Mouse (Mus musculus): ENCODE data around the gene Smad3. TPM values are rescaled to one million over a fixed set of nuclear protein-coding genes. Genes with fewer than 3 reads are reported as not detected.
A peak's percentile ranks its signal among the peaks of the same experiment; 100 is the strongest.

The Smad3 gene
- polyA plus RNA-seq, 1 experiment from 2014 or later = 11.8 TPM

DNA sequence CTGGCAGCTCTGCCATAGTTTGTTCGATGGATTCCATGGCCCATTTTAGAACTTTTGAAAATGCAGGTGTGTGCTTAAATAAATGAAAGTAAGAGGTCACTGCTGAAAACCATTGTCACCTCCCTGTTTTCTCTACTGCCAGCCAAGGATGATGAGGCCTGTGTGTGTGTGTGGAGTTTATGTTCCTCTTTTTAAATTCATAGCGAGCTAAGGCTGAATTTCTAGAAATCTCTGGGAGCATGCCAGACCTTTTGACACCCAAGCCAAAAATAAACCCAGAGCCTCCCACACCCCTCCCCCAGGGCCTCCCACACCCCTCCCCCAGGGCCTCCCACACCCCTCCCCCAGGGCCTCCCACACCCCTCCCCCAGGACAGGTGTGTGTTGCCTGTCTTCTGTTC is 139.8 kb downstream of the Smad3 start:
- H3K4me3 ChIP-seq (ENCODE audit: low read depth, low read length) = no peak overlapping the region
- no peak overlapping the region for H3K27ac ChIP-seq (ENCODE audit: low read length)
- no peak overlapping the region for H3K9ac ChIP-seq (replicated peaks; ENCODE audit: low read depth)
- ATAC-seq (no peak), DNase-seq (ENCODE audit: low spot score) (no peak)
- peaks cover 7% of the 10 kb centered on the region; the same call in 1 of the 2 replicates for H3K4me1 ChIP-seq (ENCODE audit: insufficient read depth, low read depth, low read length)
- TF ChIP-seq EP300 (IDR thresholded peaks at IDR 0.05) (no peak), CTCF (IDR thresholded peaks at IDR 0.05) (no peak)
- H3K36me3 ChIP-seq (ENCODE audit: insufficient read depth, low read length) = peaks cover 9% of the 10 kb centered on the region; the same call in 1 of the 2 replicates
- 84% methylated on average over 2 of the region's 2 CpGs for WGBS
- no peak overlapping the region for H3K4me2 ChIP-seq (replicated peaks; ENCODE audit: low read depth, low read length)
- H3K9me3 ChIP-seq (ENCODE audit: low read length) = no peaks in the 10 kb centered on the region
- H3K27me3 ChIP-seq (replicated peaks; ENCODE audit: insufficient read depth, low read length) = no peaks in the 10 kb centered on the region

DNA sequence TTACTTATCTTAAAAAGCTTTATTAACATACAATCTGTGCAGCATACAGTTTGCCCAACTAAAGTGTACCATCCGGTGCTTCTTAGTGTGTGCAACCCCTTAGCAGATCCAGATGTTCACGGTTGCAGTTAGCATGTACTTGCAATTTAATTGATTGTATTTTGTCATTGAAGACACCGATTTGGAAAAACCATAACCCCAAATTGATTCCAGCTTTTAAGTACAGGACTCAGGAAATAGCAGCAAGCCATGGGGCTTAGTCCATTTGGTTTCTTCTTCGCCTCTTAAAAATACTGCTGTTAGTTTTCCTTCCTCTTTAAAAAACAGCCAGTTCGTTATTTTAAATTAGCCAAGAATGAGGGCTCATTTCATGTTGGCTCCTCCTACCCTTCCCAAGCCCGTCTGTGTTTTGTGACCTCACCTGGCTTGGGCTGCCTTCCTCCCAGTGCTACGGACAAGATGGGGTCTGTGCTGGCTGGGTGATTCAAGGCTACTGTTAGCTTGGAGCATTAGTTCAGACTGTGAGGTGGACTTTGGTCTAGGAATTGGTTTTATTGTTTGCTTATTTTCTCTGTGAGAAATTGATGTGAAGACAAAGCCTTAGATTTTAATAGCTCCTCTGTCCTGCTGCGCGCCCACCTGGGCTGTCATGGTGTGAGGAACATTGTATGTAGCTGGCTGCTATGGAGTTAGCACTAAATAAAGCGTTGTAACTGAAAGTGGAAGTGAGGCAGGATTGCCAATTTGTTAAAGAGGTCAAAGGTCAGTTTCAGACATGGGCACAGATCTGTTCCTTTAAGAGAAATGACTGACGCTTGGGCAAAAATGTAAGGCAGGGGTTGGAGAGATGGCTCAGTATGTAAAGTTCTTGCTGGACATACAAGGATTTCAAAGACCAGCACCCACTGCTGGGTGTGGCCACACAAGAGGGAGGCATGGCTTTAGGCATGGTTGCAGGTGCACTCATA is 143.5 kb downstream of the Smad3 start:
- Histone ChIP-seq H3K9ac (replicated peaks; ENCODE audit: low read depth) (no peak overlapping the region), H3K27ac (ENCODE audit: low read length) (no peak overlapping the region), H3K27me3 (replicated peaks; ENCODE audit: insufficient read depth, low read length) (no peaks in the 10 kb centered on the region), H3K4me1 (ENCODE audit: insufficient read depth, low read depth, low read length) (peaks cover 19% of the 10 kb centered on the region), H3K4me3 (ENCODE audit: low read depth, low read length) (no peak overlapping the region), H3K9me3 (ENCODE audit: low read length) (no peaks in the 10 kb centered on the region), H3K36me3 (ENCODE audit: insufficient read depth, low read length) (peaks cover 9% of the 10 kb centered on the region; the same call in 1 of the 2 replicates), H3K4me2 (replicated peaks; ENCODE audit: low read depth, low read length) (no peak overlapping the region)
- ATAC-seq = no peak
- 67% methylated on average over 11 of the region's 11 CpGs for WGBS
- DNase-seq (ENCODE audit: low spot score) = peak; percentile 11
- TF ChIP-seq CTCF (IDR thresholded peaks at IDR 0.05) (no peak), EP300 (IDR thresholded peaks at IDR 0.05) (no peak)

DNA sequence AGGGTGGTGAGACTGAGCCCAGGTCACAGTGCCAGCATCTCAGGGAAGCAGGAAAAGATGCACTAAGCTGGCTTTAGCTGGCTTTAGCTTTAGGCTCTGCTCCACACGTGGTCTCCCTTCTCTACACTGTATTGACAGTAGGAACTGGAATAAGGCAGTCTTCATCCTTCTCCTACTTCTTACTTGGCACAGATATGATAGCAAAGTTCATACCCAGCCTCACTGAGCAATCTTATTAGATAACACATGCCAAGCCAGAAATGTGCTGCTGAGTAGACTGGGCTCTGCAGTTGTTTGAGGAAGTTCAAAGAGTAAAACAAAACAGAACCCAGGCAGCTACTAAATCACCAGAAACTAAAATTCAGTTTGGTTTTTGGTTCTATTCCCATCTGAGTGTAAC is 144.2 kb downstream of the Smad3 start:
- TF ChIP-seq CTCF (IDR thresholded peaks at IDR 0.05) (no peak), EP300 (IDR thresholded peaks at IDR 0.05) (no peak)
- H3K27me3 ChIP-seq (replicated peaks; ENCODE audit: insufficient read depth, low read length) = no peaks in the 10 kb centered on the region
- 0 out of 2 replicates have a peak overlapping the region, but pooled peaks have one; percentile 26 for H3K27ac ChIP-seq (ENCODE audit: low read length)
- peak overlapping the region; percentile 25; the same call in 1 of the 2 replicates for H3K4me2 ChIP-seq (replicated peaks; ENCODE audit: low read depth, low read length)
- no peak overlapping the region for H3K4me3 ChIP-seq (ENCODE audit: low read depth, low read length)
- no peaks in the 10 kb centered on the region for H3K9me3 ChIP-seq (ENCODE audit: low read length)
- ATAC-seq (0 out of 2 replicates have a peak, but pooled peaks have one; percentile 22), DNase-seq (ENCODE audit: low spot score) (no peak)
- no peak overlapping the region for H3K9ac ChIP-seq (replicated peaks; ENCODE audit: low read depth)
- peaks cover 19% of the 10 kb centered on the region for H3K4me1 ChIP-seq (ENCODE audit: insufficient read depth, low read depth, low read length)
- 10% methylated on average over 1 of the region's 1 CpGs for WGBS
- H3K36me3 ChIP-seq (ENCODE audit: insufficient read depth, low read length) = peaks cover 9% of the 10 kb centered on the region; the same call in 1 of the 2 replicates

DNA sequence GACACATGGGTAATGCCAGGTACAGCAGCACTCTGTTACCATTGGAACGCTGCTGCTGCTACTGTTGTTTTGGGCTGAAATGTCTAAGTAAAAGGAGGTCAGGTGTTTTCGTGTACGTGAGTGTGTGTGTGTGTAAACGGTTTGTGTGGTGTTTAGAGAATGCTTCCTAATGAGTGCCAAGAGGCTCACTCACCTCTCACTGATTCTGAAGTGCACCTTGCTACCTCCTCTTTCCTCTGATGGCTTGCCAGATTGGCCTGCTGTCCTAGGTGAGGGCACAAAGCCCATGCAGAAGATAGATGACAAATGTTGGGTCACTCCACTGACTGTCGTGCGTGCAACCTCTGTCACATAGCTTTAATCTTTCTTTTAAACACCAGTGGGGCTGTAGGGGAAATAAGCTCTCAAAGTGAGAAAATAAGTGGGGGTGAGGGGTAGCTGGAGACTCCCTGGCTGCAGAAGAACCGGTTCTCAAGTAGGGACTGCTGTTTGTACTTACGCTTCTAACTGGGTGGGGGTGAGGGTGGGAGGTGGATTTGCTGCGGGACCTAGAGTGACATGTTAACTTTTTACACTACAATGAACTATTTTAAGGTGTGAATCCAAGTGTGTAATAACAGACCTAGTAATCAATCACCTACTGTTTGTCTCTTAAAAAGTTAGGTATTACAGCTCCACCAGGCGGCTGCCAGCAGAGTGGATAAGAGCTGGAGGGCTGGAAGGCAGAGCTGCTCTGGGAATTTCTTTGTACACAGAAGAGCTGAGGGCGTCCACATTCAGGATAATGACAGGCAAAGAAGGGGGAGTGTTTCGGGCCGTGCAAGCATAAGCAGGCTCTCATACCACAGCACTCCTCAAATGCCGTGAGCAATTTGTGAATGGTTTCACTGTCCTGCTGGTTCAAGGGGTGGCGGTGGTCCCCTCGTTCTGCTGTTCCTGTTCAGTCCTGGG is 145.0 kb downstream of the Smad3 start:
- 40% methylated on average over 16 of the region's 16 CpGs for WGBS
- Histone ChIP-seq H3K4me1 (ENCODE audit: insufficient read depth, low read depth, low read length) (peaks cover 19% of the 10 kb centered on the region), H3K27ac (ENCODE audit: low read length) (0 out of 2 replicates have a peak overlapping the region, but pooled peaks have one; percentile 26), H3K4me3 (ENCODE audit: low read depth, low read length) (no peak overlapping the region), H3K4me2 (replicated peaks; ENCODE audit: low read depth, low read length) (peak overlapping the region; percentile 25; the same call in 1 of the 2 replicates), H3K27me3 (replicated peaks; ENCODE audit: insufficient read depth, low read length) (no peaks in the 10 kb centered on the region), H3K9me3 (ENCODE audit: low read length) (no peaks in the 10 kb centered on the region), H3K9ac (replicated peaks; ENCODE audit: low read depth) (no peak overlapping the region), H3K36me3 (ENCODE audit: insufficient read depth, low read length) (peaks cover 9% of the 10 kb centered on the region; the same call in 1 of the 2 replicates)
- ATAC-seq = peak; percentile 77
- TF ChIP-seq CTCF (IDR thresholded peaks at IDR 0.05) = peak; percentile 56
- no peak for TF ChIP-seq EP300 (IDR thresholded peaks at IDR 0.05)
- DNase-seq (ENCODE audit: low spot score) = peak; percentile 80

DNA sequence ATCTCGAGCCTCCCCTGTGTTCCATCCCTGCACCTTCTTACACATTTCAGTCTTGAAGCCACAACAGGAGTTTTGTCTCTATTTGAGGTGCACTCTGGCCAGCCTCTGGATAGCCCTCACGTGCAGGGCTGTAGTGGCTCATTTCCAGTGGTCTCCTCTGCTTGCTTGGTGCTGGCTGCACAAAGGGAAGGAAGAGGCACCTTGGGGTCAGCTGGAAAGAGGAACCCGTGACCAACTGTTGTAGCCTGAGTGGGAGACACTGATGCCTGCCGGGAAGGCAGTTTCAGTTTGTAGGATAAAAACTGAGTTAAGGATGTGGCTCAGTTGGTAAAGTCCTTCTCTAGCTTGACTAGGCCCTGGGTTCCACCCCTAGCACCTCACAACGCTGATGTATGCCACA is 145.8 kb downstream of the Smad3 start:
- 35% methylated on average over 5 of the region's 5 CpGs for WGBS
- DNase-seq (ENCODE audit: low spot score) (no peak), ATAC-seq (no peak)
- H3K4me3 ChIP-seq (ENCODE audit: low read depth, low read length) = no peak overlapping the region
- 0 out of 2 replicates have a peak, but pooled peaks cover under 1% of the 10 kb centered on the region for H3K36me3 ChIP-seq (ENCODE audit: insufficient read depth, low read length)
- no peaks in the 10 kb centered on the region for H3K27me3 ChIP-seq (replicated peaks; ENCODE audit: insufficient read depth, low read length)
- 0 out of 2 replicates have a peak overlapping the region, but pooled peaks have one; percentile 26 for H3K27ac ChIP-seq (ENCODE audit: low read length)
- no peaks in the 10 kb centered on the region for H3K9me3 ChIP-seq (ENCODE audit: low read length)
- H3K4me1 ChIP-seq (ENCODE audit: insufficient read depth, low read depth, low read length) = peaks cover 19% of the 10 kb centered on the region
- H3K9ac ChIP-seq (replicated peaks; ENCODE audit: low read depth) = no peak overlapping the region
- TF ChIP-seq CTCF (IDR thresholded peaks at IDR 0.05) (no peak), EP300 (IDR thresholded peaks at IDR 0.05) (no peak)
- no peak overlapping the region for H3K4me2 ChIP-seq (replicated peaks; ENCODE audit: low read depth, low read length)
